Mouse (Mus musculus) inflammation-experienced regulatory T-cells, adult 6 months (primary cell): Measurements from ENCODE around the gene Gpr107. TPM values are rescaled to one million over a fixed set of nuclear protein-coding genes. Genes with fewer than 3 reads are reported as not detected.
"Not testable (repeated sequence)": the region's sequence is repeated elsewhere in the genome, so short reads cannot be mapped to it uniquely, and the experiment has no call there.

Source experiments
- ATAC-seq: one replicate; pipeline ENCODE4 v1.8.0; 2017
- polyA plus RNA-seq, 3 experiments: library from polyadenylated mRNA; unstranded; fragments of 100-300 nt; shearing (Covaris generic); gene quantifications; one replicate each; pipeline ENCODE4 v1.2.1; 2017

Gene Gpr107
- polyA plus RNA-seq, 3 experiments from 2014 or later, result 49.2 to 57.0 (median 50.5) TPM

DNA sequence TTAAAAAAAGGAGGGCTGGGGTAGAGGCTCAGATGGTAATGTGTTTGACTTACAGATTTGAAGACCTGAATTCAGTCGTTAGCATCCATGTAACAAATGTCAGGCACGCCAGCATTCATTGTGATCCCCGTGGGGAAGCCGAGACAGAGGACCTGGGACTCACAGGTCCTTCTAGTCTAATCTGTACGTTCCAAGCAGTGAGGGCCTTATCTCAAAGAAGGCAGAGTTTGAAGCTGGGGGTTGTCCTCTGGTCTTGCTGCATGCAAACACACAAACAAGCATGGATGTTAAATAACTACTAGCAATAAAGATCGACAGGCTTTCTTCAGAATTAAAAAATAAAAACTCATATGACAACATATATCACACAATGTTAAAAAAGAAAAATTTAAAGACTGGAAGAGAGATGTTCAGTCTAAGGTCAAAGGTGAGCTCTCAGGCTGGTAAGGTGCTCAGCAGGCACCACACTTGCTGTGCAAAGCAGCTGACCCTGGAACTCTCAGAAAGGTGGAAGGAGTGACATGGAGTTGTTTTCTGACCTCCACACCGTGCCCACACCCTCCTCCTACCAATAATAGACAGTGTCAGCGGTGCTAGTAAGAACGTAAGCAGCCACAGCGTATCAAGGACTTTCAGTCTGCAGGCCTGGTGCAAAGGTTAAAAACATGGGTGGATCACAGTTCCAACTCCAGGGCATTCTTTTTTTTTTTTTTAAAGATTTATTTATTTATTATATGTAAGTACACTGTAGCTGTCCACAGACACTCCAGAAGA is 8.2 kb downstream of the Gpr107 start:
- no peak for ATAC-seq

DNA sequence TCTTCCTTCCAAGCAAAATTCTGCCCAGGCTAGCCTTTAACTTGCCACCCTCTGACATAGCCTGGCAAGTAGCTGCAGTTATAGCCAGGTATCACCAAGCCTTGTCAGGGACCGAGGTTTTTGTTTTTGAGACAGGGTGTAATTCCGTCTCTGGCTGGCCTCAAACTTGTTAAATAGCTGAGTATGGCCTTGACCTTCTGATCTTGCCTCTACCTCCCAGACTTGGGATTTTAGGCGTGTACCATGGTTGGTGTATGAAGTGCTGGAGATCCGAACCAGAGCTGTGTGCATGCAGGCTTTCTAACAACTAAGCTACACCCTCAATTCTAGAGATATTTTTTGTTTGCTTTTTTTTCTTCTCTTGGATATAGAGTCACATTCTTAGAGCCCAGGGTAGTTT is 9.5 kb downstream of the Gpr107 start:
- ATAC-seq, result no peak

DNA sequence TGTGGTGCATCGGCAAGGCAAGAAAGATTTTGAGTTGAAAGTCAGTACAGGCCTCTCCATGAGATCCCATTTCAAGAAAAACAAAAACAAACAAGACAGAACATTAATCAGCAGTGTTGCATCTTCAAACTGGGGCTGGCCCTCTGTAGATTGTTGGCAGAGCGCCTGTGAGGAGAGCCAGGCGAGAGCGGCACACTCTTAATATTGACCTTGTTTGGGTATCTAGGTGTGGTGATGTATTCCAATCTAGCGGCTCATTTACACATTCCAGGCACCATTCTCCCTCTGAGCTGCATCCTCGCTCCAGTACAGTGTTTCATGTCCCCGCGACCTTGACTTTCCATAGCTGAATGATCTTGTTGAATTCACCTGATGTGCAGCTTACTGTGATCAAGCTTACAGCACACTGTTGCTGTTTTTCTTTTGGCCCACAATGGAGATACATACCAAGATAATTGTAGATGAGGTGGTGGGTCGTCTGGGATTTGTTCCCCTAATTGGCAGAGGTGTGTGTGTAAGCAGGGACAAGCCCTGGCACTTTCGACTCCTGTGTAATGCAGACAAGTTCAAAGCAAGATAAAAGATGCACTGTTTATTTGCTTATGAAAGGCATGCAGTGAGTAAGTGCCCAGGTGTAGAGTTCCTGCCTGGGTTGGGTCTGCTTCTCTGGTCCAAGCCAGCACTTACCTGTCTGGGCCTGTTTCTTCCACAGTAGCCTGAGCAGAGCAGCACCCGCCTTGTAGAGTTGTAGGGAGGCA is 11.4 kb downstream of the Gpr107 start:
- no peak for ATAC-seq

DNA sequence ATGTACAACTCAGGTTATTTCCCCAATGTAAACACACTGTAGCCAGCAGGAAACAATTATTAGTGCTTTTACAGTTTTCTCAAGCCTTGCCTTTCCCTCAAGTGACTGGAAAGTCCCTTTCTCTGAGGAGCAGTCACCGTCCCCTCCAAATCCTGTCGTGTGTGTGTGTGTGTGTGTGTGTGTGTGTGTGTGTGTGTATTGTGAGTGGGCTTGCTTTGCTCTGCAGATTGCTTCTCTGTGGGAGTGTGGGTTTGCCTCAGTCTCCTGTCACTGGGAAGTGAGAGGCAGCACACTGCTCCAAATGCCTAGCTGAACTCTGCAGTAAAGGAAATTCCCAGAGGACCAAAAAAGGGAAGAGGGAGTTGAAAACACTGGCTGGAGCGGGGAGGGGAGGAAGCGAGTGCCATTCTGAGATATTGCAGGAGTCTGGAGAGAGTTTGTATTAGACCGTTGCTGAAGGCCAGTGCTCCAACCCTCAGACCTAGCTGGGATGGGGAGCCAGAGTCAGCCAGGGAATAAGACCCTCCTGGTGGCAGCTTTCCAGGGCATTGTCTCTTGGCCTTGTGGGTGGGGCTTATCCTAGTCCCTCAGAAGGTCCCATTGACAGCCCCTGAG is 12.8 kb downstream of the Gpr107 start:
- ATAC-seq, result peak; percentile 83

DNA sequence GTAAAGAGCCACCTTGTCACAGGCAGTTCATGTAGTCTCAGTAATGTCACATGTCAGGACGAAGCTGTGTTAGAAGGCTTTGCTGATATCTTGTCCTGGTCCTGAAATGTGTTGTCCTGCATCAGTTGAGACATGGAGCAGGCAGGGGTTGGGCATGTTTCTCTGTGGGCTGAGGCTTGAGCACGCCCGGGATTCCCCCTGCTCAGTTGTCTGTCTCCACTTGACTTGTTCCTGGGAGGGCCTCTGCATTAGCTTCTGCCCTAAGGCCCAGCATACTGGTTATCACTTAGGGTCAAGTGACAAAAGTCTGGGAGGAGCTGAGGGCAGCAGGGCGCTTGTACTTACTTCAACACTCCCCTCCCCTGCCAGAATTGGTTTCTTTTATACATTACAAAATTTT is 13.4 kb downstream of the Gpr107 start:
- peak; percentile 20 for ATAC-seq

DNA sequence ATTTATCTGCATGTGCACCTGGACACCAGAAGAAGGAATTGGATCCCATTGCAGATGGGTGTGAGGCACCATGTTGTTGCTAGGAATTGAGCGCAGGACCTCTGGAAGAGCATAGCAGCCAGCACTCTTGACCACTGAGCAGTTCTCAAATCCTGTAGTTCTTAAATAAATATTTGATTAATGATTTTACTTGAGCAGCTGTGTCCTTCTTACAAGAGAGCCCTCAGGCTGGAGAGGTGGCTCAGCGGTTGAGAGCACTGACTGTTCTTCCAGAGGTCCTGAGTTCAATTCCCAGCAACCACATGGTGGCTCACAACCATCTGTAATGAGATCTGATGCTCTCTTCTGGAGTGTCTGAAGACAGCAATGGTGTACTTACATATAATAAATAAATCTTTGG is 15.5 kb downstream of the Gpr107 start:
- not testable (repeated sequence) for ATAC-seq

DNA sequence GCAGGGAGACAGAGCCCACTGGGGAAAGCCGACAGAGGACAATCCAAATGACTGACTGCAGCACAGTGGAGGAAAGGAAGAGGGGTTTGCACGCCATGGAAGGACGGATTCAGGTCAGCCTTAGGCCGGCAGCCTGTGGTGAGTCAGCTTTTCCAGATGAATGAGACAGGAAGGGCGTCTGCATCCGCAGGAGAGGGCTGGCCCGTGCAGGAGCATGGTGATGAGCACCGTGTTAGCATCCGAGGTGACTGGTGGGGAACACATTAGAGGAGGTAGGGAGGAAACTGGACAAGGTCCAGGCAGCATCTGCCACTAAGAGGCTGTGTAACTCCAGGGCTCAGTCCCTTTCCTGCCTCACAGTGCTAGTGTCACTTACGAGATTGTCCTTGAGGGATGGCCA is 16.9 kb downstream of the Gpr107 start:
- no peak for ATAC-seq

DNA sequence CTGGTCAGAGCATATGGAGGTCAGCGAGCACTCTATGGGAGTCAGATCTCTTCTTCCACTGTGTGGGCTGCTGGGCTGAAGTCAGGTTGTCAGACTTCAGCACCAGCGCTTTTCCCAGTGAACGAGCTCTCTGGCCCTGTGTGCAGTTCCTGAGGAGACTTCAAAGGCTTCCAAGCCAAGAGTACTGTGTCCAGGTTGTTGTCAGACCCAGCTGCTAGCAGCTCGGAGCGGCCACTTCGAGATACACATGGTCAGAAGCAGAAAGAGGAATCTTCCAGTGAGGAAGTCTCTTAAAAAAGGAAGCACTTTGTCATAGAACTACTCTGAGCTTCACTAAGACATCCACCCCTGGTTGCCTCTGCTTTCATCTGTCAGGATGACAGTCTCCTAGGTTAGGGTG is 18.0 kb downstream of the Gpr107 start:
- ATAC-seq, result no peak

DNA sequence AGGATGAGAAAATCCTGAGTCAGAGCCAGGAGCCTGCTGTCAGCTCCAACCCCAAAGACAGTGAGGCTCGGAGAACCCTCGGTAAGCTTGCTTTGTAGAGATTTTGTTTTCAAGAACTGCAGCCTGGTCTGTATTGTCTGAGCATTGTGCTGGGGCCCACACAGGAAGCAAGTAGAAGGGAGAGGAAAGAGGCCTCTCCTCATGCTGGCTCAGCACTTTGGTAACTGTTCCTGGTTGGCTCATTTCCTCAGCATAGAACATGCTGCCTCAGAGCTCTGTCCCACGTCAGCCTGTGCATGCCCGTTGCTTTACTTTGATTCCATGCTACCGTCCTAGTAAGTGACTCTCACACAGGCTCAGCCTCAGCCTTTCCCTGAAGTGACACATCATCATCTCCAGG is 19.9 kb downstream of the Gpr107 start:
- peak; percentile 97 for ATAC-seq

DNA sequence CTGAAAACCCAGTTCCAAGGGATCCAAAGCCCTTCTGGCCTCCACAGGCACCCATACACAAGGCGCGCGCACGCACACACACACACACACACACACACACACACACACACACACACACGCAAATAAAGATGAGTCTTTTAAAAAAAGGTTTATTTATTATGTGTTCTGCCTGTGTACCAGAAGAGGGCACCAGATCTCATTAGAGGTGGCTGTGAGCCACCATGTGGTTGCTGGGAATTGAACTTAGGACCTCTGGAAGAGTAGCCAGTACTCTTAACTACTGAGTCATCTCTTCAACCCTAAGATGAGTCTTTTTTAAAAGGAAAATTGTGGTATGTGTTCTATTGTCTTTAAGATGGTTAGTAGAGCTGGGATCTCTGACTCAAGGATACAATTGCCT is 20.4 kb downstream of the Gpr107 start:
- ATAC-seq, result no peak

DNA sequence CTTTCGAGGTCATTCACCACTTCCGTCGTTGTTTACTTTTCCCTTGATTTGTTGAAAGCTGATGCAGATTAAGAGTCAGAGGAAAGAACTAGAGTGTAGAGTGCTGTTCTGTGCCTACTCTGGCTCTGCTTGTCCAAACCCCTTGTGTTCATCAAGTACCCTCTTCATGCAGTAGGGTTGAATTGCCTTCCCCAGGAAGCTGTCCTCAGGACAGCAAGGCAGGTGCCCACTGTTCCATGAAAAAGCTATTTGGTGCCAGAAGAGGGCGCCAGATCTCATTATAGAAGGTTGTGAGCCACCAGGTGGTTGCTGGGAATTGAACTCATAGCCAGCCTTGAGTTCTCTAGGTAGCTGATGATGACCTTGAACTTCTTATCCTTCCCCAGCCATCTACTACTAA is 21.2 kb downstream of the Gpr107 start:
- no peak for ATAC-seq

DNA sequence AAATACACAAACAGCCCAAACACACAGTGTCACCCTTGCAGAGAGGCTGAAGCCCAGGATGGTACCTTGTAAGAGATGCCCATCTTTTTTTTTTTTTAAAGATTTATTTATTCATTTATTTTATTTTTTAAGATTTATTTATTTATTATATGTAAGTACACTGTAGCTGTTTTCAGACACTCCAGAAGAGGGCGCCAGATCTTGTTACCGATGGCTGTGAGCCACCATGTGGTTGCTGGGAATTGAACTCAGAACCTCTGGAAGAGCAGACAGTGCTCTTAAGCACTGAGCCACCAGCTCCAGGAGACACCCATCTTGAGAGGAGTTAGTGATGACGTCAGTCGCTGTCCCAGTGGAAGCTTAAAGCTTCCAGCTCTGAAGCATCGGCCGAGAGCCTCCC is 26.5 kb downstream of the Gpr107 start:
- ATAC-seq, result not testable (repeated sequence)

DNA sequence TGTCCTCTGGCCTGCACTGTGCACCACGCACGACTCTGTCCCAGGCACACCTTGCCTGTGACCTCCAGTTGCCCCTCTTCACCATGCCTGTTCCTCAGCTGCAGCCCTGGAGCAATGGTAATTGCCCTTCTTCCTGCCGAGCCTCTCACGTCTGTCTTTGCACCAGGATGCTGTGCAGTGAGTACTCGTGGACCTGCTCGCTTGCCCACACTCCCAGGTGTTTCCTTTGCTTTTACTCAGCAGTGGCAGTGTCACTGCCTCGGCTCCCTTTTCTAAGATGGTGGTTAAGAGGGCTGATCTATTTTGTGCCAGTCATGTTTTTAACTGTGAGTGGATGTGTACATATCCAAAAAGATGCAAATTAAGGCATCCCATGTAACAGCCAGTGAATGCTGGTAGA is 27.4 kb downstream of the Gpr107 start:
- ATAC-seq, result peak; percentile 45

DNA sequence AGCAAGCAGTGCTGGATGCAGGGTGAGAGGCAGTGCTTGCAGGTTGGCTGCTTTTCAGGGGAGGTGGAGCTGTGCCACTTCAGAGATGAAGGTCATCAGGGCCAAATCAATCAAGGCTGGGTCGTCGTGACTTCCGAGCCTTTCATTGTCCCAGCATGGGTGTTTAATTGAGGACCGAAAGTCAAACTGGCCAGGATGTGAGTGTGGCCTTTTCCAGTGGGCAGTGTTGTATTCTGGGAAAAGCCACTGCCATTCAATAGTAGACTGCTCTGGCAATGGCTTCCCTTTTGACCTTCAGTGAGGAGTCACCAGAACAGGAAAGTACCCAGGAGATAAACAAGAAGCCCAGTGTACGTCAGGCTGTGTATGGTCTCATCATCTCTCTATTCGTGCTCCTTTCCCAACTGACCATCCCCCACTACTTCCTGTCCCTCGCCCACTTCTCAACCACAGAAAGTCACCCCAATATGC is 28.0 kb downstream of the Gpr107 start:
- peak; percentile 89 for ATAC-seq

DNA sequence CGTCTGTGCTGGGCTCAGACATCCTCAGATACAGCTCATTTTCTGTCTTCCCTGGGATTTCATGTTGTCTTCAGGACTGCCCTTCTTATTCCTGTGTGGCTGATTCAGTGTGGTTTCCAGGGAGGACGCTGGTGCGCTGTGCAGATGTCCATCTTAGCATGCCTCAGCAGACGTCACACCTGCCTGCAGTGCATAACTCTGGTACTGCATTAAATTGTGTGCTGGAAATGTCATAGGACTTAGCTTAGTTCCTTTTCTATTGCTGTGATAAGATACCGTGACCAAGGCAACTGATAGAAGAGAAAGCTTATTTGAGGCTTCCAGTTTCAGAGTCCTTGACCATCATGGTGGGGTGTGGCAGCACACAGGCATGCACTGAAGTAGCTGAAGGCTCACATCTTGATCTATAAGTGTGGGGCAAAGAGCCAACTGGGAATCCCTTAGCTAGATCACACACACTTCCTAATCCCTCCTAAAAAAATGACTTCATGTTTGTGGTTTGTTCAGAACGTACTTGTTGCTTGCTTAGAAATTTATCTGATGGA is 30.7 kb downstream of the Gpr107 start:
- ATAC-seq, result no peak

DNA sequence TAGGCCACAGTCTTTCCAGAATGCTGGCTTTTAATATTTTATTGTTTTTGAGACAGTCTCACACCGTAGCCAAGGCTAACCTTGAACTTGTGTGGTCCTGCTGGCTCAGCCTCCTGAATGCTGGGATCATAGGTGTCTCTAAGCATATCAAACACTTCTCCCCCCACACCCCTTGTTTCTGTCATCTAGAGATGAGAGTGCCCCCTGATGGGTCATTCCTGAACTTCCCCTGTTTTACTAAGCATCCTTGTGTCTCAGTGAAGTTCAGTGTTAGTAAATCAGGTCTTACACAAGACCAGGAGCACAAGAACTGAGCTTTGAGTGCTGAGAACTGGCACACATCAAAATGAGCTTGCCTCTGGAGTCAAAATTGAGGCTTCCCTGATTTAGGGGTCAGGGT is 31.7 kb downstream of the Gpr107 start:
- ATAC-seq, result no peak

DNA sequence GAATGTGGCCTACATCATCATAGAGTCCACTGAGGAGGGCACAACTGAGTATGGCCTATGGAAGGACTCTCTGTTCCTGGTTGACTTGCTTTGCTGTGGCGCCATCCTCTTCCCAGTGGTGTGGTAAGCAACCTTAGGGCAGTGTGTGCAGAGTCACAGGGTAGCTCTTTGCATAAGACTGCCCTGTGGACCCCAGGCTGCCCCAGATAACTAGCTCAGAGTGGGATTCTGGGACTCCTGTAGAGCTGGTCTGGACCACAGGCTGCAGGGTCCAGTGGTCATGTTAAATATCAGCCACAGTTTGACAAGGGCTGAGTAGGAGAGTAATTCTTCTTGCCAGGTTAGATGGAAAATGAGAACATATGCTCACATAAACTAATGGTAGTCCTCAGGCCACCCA is 36.6 kb downstream of the Gpr107 start:
- ATAC-seq, result no peak

DNA sequence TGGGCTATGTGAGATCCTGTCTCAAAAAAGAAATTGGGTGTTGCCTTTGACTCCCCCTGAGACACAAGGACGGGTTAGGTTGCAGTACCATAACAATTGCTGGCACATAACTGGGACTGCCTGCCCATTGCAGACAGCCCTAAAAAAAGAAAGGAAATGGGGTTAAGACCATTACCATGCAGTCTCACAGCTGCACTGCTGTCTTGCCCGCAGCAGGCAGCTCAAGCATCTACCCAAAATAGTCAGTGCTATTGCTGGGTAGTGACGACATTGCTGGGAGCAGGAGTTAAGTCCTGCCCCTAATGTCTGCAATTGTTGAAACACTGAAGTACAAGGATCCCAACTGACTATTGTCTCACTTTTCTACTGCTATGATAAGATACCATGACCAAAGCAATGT is 37.5 kb downstream of the Gpr107 start:
- ATAC-seq, result no peak

DNA sequence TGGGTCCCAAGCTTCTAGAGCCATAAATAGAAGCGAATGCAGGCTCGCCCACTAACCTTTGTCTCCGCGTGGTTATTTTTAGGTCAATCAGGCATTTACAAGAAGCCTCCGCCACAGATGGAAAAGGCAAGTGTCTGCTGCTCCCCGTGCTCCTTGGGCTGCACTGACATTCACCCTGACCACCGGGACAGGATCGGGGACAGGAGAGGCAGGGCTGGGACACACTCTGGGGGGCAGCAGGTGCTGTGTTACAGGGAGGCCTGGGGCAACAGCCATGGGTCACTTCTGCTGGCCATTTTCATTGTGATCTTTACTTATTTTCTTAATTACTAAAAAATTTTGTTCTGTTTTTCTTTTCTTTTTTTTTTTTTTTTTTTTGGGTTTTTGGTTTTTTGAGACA is 39.6 kb downstream of the Gpr107 start:
- ATAC-seq, result no peak

DNA sequence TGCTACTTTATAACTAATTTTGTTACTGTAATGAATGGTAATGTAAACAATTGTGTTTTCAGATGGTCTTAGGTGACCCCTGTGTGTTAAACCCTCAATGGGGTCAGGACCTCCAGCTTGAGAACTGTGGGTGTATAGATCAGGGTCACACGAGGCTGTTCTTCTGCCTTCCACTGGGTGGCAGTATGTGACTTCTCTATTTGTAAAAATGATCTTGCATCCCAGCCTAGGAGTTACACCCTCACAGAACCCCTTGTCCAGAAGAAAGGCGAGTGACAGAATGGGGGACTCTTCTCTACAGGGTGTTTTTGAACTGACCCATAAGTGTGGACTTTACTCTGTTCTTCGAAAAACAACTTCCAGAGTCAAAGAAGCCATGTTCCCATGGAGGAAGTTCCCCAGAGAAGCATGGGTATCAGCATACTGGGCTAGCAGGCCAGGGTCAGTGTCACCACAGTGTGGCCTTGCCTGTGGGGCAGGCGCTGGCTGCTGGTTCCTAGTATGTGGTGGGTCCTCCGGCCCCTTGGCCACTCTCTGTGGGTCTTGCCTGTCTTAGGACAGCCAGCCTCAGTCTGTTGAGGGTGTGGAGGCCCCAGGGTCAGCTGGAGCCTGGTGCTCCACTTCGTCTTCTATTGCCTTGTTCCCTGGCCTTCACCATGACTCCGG is 42.4 kb downstream of the Gpr107 start:
- ATAC-seq, result no peak

DNA sequence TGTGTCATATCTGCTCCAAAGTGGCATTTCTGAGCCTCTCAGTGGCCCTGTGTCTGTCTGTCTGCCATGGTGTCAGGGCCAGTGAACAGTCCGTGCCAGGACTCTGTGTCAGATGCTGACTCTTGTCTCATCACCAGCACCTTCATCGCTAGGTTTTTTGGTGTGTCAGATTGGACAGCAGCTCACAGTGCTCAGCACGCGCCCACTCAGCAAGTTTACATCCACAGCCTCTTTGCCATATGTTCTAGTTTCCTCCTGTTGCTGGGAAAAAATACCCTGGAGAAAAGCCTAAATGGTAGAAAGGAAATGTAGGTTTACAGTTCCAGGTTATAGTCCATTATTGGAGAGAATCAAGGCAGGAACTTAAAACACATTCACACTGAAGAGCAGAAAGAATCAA is 46.5 kb downstream of the Gpr107 start:
- ATAC-seq, result no peak

DNA sequence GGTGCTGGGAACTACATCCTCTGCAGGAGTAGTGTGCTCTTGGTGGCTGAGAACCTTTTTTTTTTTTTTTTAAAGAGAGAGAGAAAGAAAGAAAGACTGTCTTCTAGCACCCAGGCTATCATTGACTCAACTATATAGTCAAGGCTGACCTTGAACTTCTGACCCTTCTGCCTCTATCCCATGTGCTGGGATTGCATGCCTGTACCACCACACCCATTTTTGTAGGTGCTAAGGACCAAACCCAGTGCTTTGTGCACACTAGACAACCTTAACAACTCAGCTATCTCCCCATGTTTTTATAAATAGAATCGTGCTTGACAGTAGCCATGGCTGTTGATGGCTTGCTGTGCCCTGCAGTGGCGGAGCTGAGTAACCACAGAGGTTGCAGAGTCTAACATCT is 47.9 kb downstream of the Gpr107 start:
- ATAC-seq, result no peak

DNA sequence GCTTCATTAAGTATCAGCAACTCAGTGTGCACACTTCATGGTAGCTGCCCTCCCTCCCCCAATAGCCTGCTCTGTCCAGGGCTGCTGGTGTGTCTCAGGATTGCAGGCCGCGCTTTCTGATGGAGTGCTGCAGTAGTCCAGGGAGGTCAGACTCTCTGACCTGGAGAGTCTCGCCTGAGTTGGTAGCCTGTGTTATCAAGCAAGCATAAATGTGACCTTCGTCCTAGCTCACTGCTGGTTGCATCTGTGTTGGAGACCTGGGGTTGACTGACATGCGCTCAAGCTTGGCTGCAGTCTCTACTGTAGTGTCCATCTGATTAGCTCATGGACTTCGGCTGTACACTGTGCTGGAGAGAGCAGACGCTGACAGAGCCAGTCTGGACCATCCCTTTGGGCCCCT is 49.7 kb downstream of the Gpr107 start:
- ATAC-seq, result no peak
